Mouse (Mus musculus) liver, embryonic 14.5 days (tissue): ENCODE measurements around the gene Olfr598.

ENCODE experiments used
- CTCF ChIP-seq: IDR thresholded peaks from 2 replicates; pipeline ENCODE4 v1.5.1; 2016; ENCODE audit warnings: antibody characterized with exemption, low read depth, control low read depth
- EP300 ChIP-seq: IDR thresholded peaks from 2 replicates; pipeline ENCODE4 v1.6.1; 2016; ENCODE audit warnings: antibody characterized with exemption, low read depth

DNA sequence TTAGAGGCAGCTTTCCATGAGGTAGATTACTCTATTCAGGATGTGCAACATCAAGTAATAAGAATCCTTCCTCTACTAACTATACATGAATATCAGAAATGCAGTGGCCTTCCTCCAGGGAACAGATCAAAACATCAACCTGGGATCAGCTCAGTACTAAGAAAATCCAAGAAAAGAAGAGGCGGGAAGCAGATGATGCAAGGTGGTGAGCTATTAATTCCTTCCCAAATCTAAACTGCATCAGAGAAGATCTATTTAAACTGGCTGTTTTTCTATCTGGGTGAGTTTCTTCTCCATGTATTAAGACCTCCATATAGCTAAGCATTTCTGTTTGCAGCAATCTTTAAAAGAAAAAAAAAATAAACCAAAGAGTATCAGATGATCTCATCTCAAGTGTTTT lies 12.2 kb downstream of the Olfr598 start, which contains the start of gene Olfr599:
- TF ChIP-seq CTCF, result no peak
- no peak for TF ChIP-seq EP300
